Mouse (Mus musculus): Measurements from ENCODE around the gene Sp2. TPM values are rescaled to one million over a fixed set of nuclear protein-coding genes. Genes with fewer than 3 reads are reported as not detected.

Sp2 gene
- total RNA-seq, 1 experiment, result 5.4 TPM

- Histone ChIP-seq H3K27ac (ENCODE audit: insufficient read depth, low read depth, low read length, poor library complexity, severe bottlenecking) (no peak overlapping the region), H3K36me3 (ENCODE audit: control insufficient read depth, insufficient read depth, low read length, poor library complexity, severe bottlenecking) (no peaks in the 10 kb centered on the region), H3K9ac (ENCODE audit: insufficient read depth, low read depth, low read length, poor library complexity, severe bottlenecking) (no peak overlapping the region), H3K4me3 (ENCODE audit: insufficient read depth in 1 of 2, low read depth in 1 of 2, low read length in 2 of 2, poor library complexity in 1 of 2, severe bottlenecking in 1 of 2) (no peak overlapping the region), H3K4me1 (ENCODE audit: control insufficient read depth in 2 of 2, insufficient read depth in 2 of 2, low read length in 2 of 2, poor library complexity in 1 of 2) (peaks cover 5 to 31% of the 10 kb centered on the region in 2 experiments; a peak in 3 of 4 replicates), H3K9me3 (ENCODE audit: control insufficient read depth, insufficient read depth, low read depth, low read length) (no peaks in the 10 kb centered on the region)
- TF ChIP-seq ZC3H11A (IDR thresholded peaks at IDR 0.05; ENCODE audit: borderline replicate concordance, low read depth, low read length), result no peak
- TF ChIP-seq ZNF384 (IDR thresholded peaks at IDR 0.05; ENCODE audit: low read depth, low read length), result no peak
- TF ChIP-seq CHD2 (IDR thresholded peaks at IDR 0.05; ENCODE audit: low read depth, low read length), result no peak
- TF ChIP-seq MAFK (IDR thresholded peaks at IDR 0.05; ENCODE audit: insufficient read depth, low read depth, low read length), result no peak
- TF ChIP-seq HCFC1 (IDR thresholded peaks at IDR 0.05; ENCODE audit: borderline replicate concordance, insufficient read depth, low read length), result no peak
- no peak for DNase-seq (ENCODE audit: low read depth, low spot score)
- in situ Hi-C loops (cut with MboI; ENCODE audit: low sequenced_read_pairs in 2 of 2, unreplicated experiment in 2 of 2), result no loop called here
These were observed 2.1 kb upstream of the Sp2 start for GRCm38 (mm10) chr11:96984903-96985302.

GRCm38 (mm10) chr11:96982355-96982754, 404 bp downstream of the Sp2 start:
- H3K9me3 ChIP-seq (ENCODE audit: control insufficient read depth, insufficient read depth, low read depth, low read length), result no peaks in the 10 kb centered on the region
- no peak overlapping the region for H3K27ac ChIP-seq (ENCODE audit: insufficient read depth, low read depth, low read length, poor library complexity, severe bottlenecking)
- DNase-seq (ENCODE audit: low read depth, low spot score), result peak; percentile 84
- in situ Hi-C loops (cut with MboI; ENCODE audit: low sequenced_read_pairs in 2 of 2, unreplicated experiment in 2 of 2), result no loop called here
- H3K4me3 ChIP-seq (ENCODE audit: insufficient read depth in 1 of 2, low read depth in 1 of 2, low read length in 2 of 2, poor library complexity in 1 of 2, severe bottlenecking in 1 of 2), result peak overlapping the region; percentile 29 to 48; a peak in 3 of 4 replicates
- H3K4me1 ChIP-seq (ENCODE audit: control insufficient read depth in 2 of 2, insufficient read depth in 2 of 2, low read length in 2 of 2, poor library complexity in 1 of 2), result peaks cover 11 to 29% of the 10 kb centered on the region in 2 experiments; a peak in 3 of 4 replicates
- no peaks in the 10 kb centered on the region for H3K36me3 ChIP-seq (ENCODE audit: control insufficient read depth, insufficient read depth, low read length, poor library complexity, severe bottlenecking)
- TF ChIP-seq MAFK (IDR thresholded peaks at IDR 0.05; ENCODE audit: insufficient read depth, low read depth, low read length) (no peak), ZNF384 (IDR thresholded peaks at IDR 0.05; ENCODE audit: low read depth, low read length) (no peak), CHD2 (IDR thresholded peaks at IDR 0.05; ENCODE audit: low read depth, low read length) (no peak), HCFC1 (IDR thresholded peaks at IDR 0.05; ENCODE audit: borderline replicate concordance, insufficient read depth, low read length) (0 out of 2 replicates have a peak, but pooled peaks have one; percentile 56), ZC3H11A (IDR thresholded peaks at IDR 0.05; ENCODE audit: borderline replicate concordance, low read depth, low read length) (peak; percentile 61)
- no peak overlapping the region; the same call in 1 of the 2 replicates for H3K9ac ChIP-seq (ENCODE audit: insufficient read depth, low read depth, low read length, poor library complexity, severe bottlenecking)

GRCm38 (mm10) chr11:96981461-96981860, 1.3 kb downstream of the Sp2 start:
- no peak for TF ChIP-seq ZNF384 (IDR thresholded peaks at IDR 0.05; ENCODE audit: low read depth, low read length)
- no peak for TF ChIP-seq CHD2 (IDR thresholded peaks at IDR 0.05; ENCODE audit: low read depth, low read length)
- TF ChIP-seq ZC3H11A (IDR thresholded peaks at IDR 0.05; ENCODE audit: borderline replicate concordance, low read depth, low read length), result no peak
- no peak for TF ChIP-seq MAFK (IDR thresholded peaks at IDR 0.05; ENCODE audit: insufficient read depth, low read depth, low read length)
- TF ChIP-seq HCFC1 (IDR thresholded peaks at IDR 0.05; ENCODE audit: borderline replicate concordance, insufficient read depth, low read length), result no peak
- H3K4me1 ChIP-seq (ENCODE audit: control insufficient read depth in 2 of 2, insufficient read depth in 2 of 2, low read length in 2 of 2, poor library complexity in 1 of 2), result peaks cover 11 to 23% of the 10 kb centered on the region in 2 experiments; a peak in 3 of 4 replicates
- in situ Hi-C loops (cut with MboI; ENCODE audit: low sequenced_read_pairs in 2 of 2, unreplicated experiment in 2 of 2), result no loop called here
- no peaks in the 10 kb centered on the region for H3K9me3 ChIP-seq (ENCODE audit: control insufficient read depth, insufficient read depth, low read depth, low read length)
- no peak overlapping the region for H3K27ac ChIP-seq (ENCODE audit: insufficient read depth, low read depth, low read length, poor library complexity, severe bottlenecking)
- H3K9ac ChIP-seq (ENCODE audit: insufficient read depth, low read depth, low read length, poor library complexity, severe bottlenecking), result peak overlapping the region; percentile 50; the same call in 1 of the 2 replicates
- DNase-seq (ENCODE audit: low read depth, low spot score), result no peak
- H3K36me3 ChIP-seq (ENCODE audit: control insufficient read depth, insufficient read depth, low read length, poor library complexity, severe bottlenecking), result no peaks in the 10 kb centered on the region
- peak overlapping the region; percentile 29 to 44 for H3K4me3 ChIP-seq (ENCODE audit: insufficient read depth in 1 of 2, low read depth in 1 of 2, low read length in 2 of 2, poor library complexity in 1 of 2, severe bottlenecking in 1 of 2)

- TF ChIP-seq CHD2 (IDR thresholded peaks at IDR 0.05; ENCODE audit: low read depth, low read length) (no peak), HCFC1 (IDR thresholded peaks at IDR 0.05; ENCODE audit: borderline replicate concordance, insufficient read depth, low read length) (no peak), ZC3H11A (IDR thresholded peaks at IDR 0.05; ENCODE audit: borderline replicate concordance, low read depth, low read length) (no peak), MAFK (IDR thresholded peaks at IDR 0.05; ENCODE audit: insufficient read depth, low read depth, low read length) (no peak), ZNF384 (IDR thresholded peaks at IDR 0.05; ENCODE audit: low read depth, low read length) (no peak)
- peaks cover 11 to 26% of the 10 kb centered on the region in 2 experiments; a peak in 3 of 4 replicates for H3K4me1 ChIP-seq (ENCODE audit: control insufficient read depth in 2 of 2, insufficient read depth in 2 of 2, low read length in 2 of 2, poor library complexity in 1 of 2)
- in situ Hi-C loops (cut with MboI; ENCODE audit: low sequenced_read_pairs in 2 of 2, unreplicated experiment in 2 of 2), result no loop called here
- H3K36me3 ChIP-seq (ENCODE audit: control insufficient read depth, insufficient read depth, low read length, poor library complexity, severe bottlenecking), result no peaks in the 10 kb centered on the region
- DNase-seq (ENCODE audit: low read depth, low spot score), result no peak
- peak overlapping the region; percentile 54; the same call in 1 of the 2 replicates for H3K9ac ChIP-seq (ENCODE audit: insufficient read depth, low read depth, low read length, poor library complexity, severe bottlenecking)
- no peaks in the 10 kb centered on the region for H3K9me3 ChIP-seq (ENCODE audit: control insufficient read depth, insufficient read depth, low read depth, low read length)
- peak overlapping the region; percentile 14 to 15; a peak in 2 of 4 replicates for H3K4me3 ChIP-seq (ENCODE audit: insufficient read depth in 1 of 2, low read depth in 1 of 2, low read length in 2 of 2, poor library complexity in 1 of 2, severe bottlenecking in 1 of 2)
- H3K27ac ChIP-seq (ENCODE audit: insufficient read depth, low read depth, low read length, poor library complexity, severe bottlenecking), result peak overlapping the region; percentile 92
These were observed 2.7 kb downstream of the Sp2 start for GRCm38 (mm10) chr11:96980021-96980420.

Measured in ES-E14 (cell line).